Mouse (Mus musculus) kidney, adult 2 months (tissue): Measurements from ENCODE around the gene Dedd.

ENCODE experiments used
- CTCF ChIP-seq: fragments of 200-500 bp; conservative IDR thresholded peaks from 2 replicates; pipeline ENCODE4 v1.5.1; 2011; ENCODE audit warnings: low read depth, mild to moderate bottlenecking, control low read depth, low read length, moderate library complexity, mixed read lengths; ENCODE audit not compliant: insufficient read depth, insufficient read length
- POLR2A ChIP-seq: fragments of 200-500 bp; IDR thresholded peaks from one replicate; pipeline ENCODE4 v1.6.1; 2011; ENCODE audit warnings: low read depth, low read length, control low read depth

- TF ChIP-seq CTCF: no peak
- no peak for TF ChIP-seq POLR2A
Measured at GRCm38 (mm10) chr1:171375646-171376097, 46.7 kb downstream of the Dedd start.
